Mouse (Mus musculus): ENCODE measurements at regions not wholly inside any gene's neighbourhood (a gene's known extent, or its start where the extent isn't known, plus 50 kb on each side); places are given as distances from the start of the nearest gene placed in this dataset.
"Not testable (repeated sequence)": the region's sequence is repeated elsewhere in the genome, so short reads cannot be mapped to it uniquely, and the experiment has no call there.

GRCm38 (mm10) chr17:17293932-17294534 lies 80.1 kb upstream of the Riok2 start:
- DNase-seq (ENCODE audit: low spot score): peak; percentile 82

DNA sequence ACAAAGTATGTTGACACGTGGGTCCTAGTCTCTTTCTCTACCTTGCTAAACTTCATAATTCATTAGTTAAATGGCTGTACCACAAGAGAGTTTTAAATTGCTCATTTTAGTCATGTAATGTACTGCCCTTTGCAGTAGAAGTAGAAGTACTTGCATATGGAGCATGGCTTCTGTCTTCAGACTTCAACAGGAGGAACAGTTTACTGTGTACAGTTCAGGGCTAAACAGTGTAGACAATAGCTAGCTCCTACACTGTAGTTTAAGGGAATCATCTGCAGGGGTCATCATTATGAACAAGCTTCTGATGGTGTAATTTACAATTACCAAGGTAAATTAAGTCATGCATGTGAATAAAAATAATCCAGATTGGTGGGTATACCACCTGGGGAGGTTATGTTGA lies 79.1 kb upstream of the Riok2 start:
- DNase-seq (ENCODE audit: low spot score): not testable (repeated sequence)

GRCm38 (mm10) chr17:17303496-17303895 lies 70.6 kb upstream of the Riok2 start:
- not testable (repeated sequence) for DNase-seq (ENCODE audit: low spot score)
